Mouse (Mus musculus): Measurements from ENCODE around the gene Psmb1.
"Not testable (repeated sequence)": the region's sequence is repeated elsewhere in the genome, so short reads cannot be mapped to it uniquely, and the experiment has no call there.

Gene Psmb1

GRCm38 (mm10) chr17:15499656-15500394, at the start of gene Psmb1, which contains the start of gene Tbp:
Gene Psmb1 (minus strand): TSS chr17:15499751.
Gene Tbp (plus strand): TSS chr17:15499888.
- peak; percentile 99 for DNase-seq

GRCm38 (mm10) chr17:15546440-15546839, 46.9 kb upstream of the Psmb1 start:
- no peak for DNase-seq

GRCm38 (mm10) chr17:15543868-15544267, 44.3 kb upstream of the Psmb1 start:
- DNase-seq, result not testable (repeated sequence)

- no peak for DNase-seq
These were observed 40.8 kb upstream of the Psmb1 start for GRCm38 (mm10) chr17:15540309-15540708.

GRCm38 (mm10) chr17:15536457-15536904, 36.9 kb upstream of the Psmb1 start:
- no peak for DNase-seq

- DNase-seq, result no peak
These were observed 36.4 kb upstream of the Psmb1 start for GRCm38 (mm10) chr17:15535943-15536342.

- DNase-seq, result no peak
These were observed 35.7 kb upstream of the Psmb1 start for GRCm38 (mm10) chr17:15535162-15535800.

- no peak for DNase-seq
These were observed 30.6 kb upstream of the Psmb1 start for GRCm38 (mm10) chr17:15530141-15530540.

GRCm38 (mm10) chr17:15528887-15529286, 29.3 kb upstream of the Psmb1 start:
- no peak for DNase-seq

GRCm38 (mm10) chr17:15527811-15528136, 28.2 kb upstream of the Psmb1 start:
- DNase-seq, result no peak

- DNase-seq, result peak; percentile 95
These were observed 27.6 kb upstream of the Psmb1 start, which contains the start of gene Pdcd2 for GRCm38 (mm10) chr17:15526986-15527810. Gene Pdcd2 (minus strand): TSS chr17:15527301.

- DNase-seq, result no peak
These were observed 26.8 kb upstream of the Psmb1 start for GRCm38 (mm10) chr17:15526304-15526703.

GRCm38 (mm10) chr17:15518766-15519165, 19.2 kb upstream of the Psmb1 start:
- no peak for DNase-seq

- DNase-seq, result no peak
These were observed 18.6 kb upstream of the Psmb1 start for GRCm38 (mm10) chr17:15518186-15518585.

GRCm38 (mm10) chr17:15517776-15518175, 18.2 kb upstream of the Psmb1 start:
- no peak for DNase-seq

GRCm38 (mm10) chr17:15510694-15511093, 11.1 kb upstream of the Psmb1 start:
- DNase-seq, result no peak

- no peak for DNase-seq
These were observed 818 bp downstream of the Psmb1 start for GRCm38 (mm10) chr17:15498753-15499113.

- DNase-seq, result peak; percentile 92
These were observed 1.4 kb downstream of the Psmb1 start for GRCm38 (mm10) chr17:15497882-15498752.

GRCm38 (mm10) chr17:15490542-15490941, 9.0 kb downstream of the Psmb1 start:
- DNase-seq, result no peak

- no peak for DNase-seq
These were observed 26.9 kb downstream of the Psmb1 start for GRCm38 (mm10) chr17:15472671-15473070.

- DNase-seq, result peak; percentile 19
These were observed 31.9 kb downstream of the Psmb1 start for GRCm38 (mm10) chr17:15467669-15468068.

GRCm38 (mm10) chr17:15461921-15462495, 37.5 kb downstream of the Psmb1 start:
- DNase-seq, result no peak
